Mouse (Mus musculus) G1E (cell line): ENCODE results near the gene Lhfpl3.

Experiments
- CTCF ChIP-seq: IDR thresholded peaks from 2 replicates; pipeline ENCODE4 v1.5.1; 2012; ENCODE audit warnings: low read depth, low read length, inconsistent platforms, mixed read lengths
- GATA1 ChIP-seq: IDR thresholded peaks from 2 replicates; pipeline ENCODE4 v1.6.1; 2012; ENCODE audit warnings: borderline replicate concordance, low read length, inconsistent platforms, mixed read lengths

DNA sequence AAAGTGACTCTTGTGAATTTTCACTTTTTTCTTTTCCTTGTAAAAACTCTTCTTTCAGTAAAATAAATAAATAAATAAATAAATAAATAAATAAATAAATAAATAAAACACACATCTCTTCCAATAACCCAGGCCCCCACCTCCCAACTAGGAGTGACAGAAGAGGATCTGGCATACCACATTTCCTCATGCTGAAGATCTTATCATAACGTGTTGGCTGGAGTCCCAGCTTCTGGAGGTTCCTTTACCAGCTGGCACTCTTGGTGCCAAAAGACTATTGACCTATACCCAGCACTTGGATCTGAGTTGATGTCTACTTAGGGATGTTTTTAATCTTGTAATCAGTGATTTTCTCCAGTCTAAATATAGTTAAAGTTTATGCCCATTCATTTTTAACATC is 264.6 kb downstream of the Lhfpl3 start:
- TF ChIP-seq CTCF, result no peak
- no peak for TF ChIP-seq GATA1
